Mouse (Mus musculus) embryonic facial prominence, embryonic 13.5 days (tissue): Measurements from ENCODE around the gene Bahcc1. TPM values are rescaled to one million over a fixed set of nuclear protein-coding genes. Genes with fewer than 3 reads are reported as not detected.
A peak's percentile ranks its signal among the peaks of the same experiment; 100 is the strongest.

Experiments used
- ATAC-seq: fragments of 200-750 bp; cut with Nextera tagmentation; 2 replicates; pipeline ENCODE4 v1.8.0; 2017; ENCODE audit warnings: low read depth; ENCODE audit not compliant: insufficient number of reproducible peaks, insufficient read depth, low FRiP score, low TSS enrichment
- H3K27ac ChIP-seq: fragments of 300-500 bp; sonication (generic); 2 replicates; pipeline ENCODE4 v1.5.1; 2015; ENCODE audit warnings: moderate library complexity, mild to moderate bottlenecking, inconsistent platforms
- H3K27me3 ChIP-seq: fragments of 300-500 bp; sonication (generic); 2 replicates; pipeline ENCODE4 v1.6.1; 2015; ENCODE audit warnings: mild to moderate bottlenecking, inconsistent platforms
- H3K36me3 ChIP-seq: fragments of 300-500 bp; sonication (generic); 2 replicates; pipeline ENCODE4 v1.6.1; 2015; ENCODE audit warnings: mild to moderate bottlenecking, inconsistent platforms
- H3K4me1 ChIP-seq: fragments of 300-500 bp; sonication (generic); 2 replicates; pipeline ENCODE4 v1.6.1; 2015; ENCODE audit warnings: inconsistent platforms
- H3K4me2 ChIP-seq: fragments of 300-500 bp; sonication (generic); 2 replicates; pipeline ENCODE4 v1.6.1; 2015; ENCODE audit warnings: moderate library complexity, mild to moderate bottlenecking, inconsistent platforms
- H3K4me3 ChIP-seq: fragments of 300-500 bp; sonication (generic); 2 replicates; pipeline ENCODE4 v1.5.1; 2015; ENCODE audit warnings: mild to moderate bottlenecking, inconsistent platforms
- H3K9ac ChIP-seq: fragments of 300-500 bp; sonication (generic); 2 replicates; pipeline ENCODE4 v1.6.1; 2015; ENCODE audit warnings: mild to moderate bottlenecking, inconsistent platforms
- H3K9me3 ChIP-seq: fragments of 300-500 bp; sonication (generic); 2 replicates; pipeline ENCODE4 v1.6.1; 2016; ENCODE audit warnings: inconsistent platforms
- WGBS: fragments of 180-500 bp; shearing (Covaris S2); methylation state at CpG from one replicate; pipeline ENCODE4 v1.1.7; 2015; ENCODE audit warnings: mixed read lengths; 5-methylcytosine and 5-hydroxymethylcytosine counted together
- polyA plus RNA-seq: library from polyadenylated mRNA; unstranded; fragments of >200 nt; fragmentation: Nextera tagmentation; extraction: Ambion mirVana; gene quantifications from 2 replicates; pipeline ENCODE4 v1.2.1, GENCODE M21; 2015

Bahcc1 gene
- polyA plus RNA-seq, 1 experiment from 2014 or later = 13.9 TPM

GRCm38 (mm10) chr11:120224488-120225255 is 8.1 kb upstream of the Bahcc1 start:
- H3K27me3 ChIP-seq = no peaks in the 10 kb centered on the region
- no peaks in the 10 kb centered on the region for H3K36me3 ChIP-seq
- H3K4me2 ChIP-seq = peak overlapping the region; percentile 59
- no peaks in the 10 kb centered on the region for H3K9me3 ChIP-seq
- peak overlapping the region; percentile 29 for H3K4me3 ChIP-seq
- 26% methylated on average over 11 of the region's 11 CpGs for WGBS
- peaks cover 89% of the 10 kb centered on the region for H3K4me1 ChIP-seq
- H3K27ac ChIP-seq = peak overlapping the region; percentile 69
- no peak for ATAC-seq
- peak overlapping the region; percentile 67 for H3K9ac ChIP-seq

DNA sequence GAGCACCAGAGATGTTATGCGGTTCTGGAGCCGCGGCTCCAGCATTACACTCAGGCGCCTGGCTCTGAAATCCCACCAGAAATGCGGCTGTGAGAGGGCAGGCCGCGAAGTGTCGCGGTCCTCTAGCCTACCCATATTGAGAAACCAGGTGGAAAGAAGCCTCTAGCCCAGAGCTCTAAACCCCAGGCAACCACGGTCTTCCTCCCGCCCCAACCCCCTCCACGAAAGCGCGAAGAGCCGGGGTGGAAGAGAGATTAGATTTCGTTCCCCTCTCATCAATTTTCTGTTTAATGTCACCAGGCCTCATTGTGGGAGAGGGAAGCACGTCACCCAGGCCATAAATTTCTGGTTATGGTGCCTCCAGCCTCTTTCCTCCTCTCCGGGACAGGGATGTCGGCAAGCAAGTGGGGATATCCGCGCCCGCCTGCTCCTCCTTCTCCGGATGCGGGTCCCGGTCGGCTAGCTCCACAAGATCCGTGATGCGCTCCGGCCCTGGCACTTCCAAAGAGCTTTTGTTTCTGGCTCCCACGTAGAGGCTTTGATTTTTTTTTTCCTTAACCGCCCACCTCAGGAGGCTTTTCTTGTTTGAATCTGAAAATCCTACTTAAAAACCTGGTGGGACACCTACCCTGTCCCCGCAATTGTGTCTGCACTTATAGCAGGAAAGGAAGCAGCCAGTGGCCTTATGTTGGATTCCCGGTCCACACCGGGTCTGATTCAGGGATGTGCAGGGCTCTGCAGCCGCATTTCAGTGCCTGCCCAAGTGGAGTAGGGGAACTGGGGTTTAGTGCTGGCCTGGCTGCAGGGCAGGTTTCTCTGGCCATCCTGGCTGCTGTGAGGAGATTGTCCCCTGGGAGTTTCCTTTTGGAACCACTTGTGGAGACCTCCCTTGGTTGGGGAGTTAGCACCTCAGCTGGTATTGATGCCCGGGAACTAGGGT is 7.2 kb upstream of the Bahcc1 start:
- peak overlapping the region; percentile 69; the same call in 1 of the 2 replicates for H3K27ac ChIP-seq
- H3K4me2 ChIP-seq = peak overlapping the region; percentile 59
- H3K27me3 ChIP-seq = no peaks in the 10 kb centered on the region
- no peaks in the 10 kb centered on the region for H3K9me3 ChIP-seq
- H3K36me3 ChIP-seq = no peaks in the 10 kb centered on the region
- peak overlapping the region; percentile 67 for H3K9ac ChIP-seq
- no peak for ATAC-seq
- peaks cover 87% of the 10 kb centered on the region for H3K4me1 ChIP-seq
- peak overlapping the region; percentile 29 for H3K4me3 ChIP-seq
- 9% methylated on average over 36 of the region's 36 CpGs for WGBS

DNA sequence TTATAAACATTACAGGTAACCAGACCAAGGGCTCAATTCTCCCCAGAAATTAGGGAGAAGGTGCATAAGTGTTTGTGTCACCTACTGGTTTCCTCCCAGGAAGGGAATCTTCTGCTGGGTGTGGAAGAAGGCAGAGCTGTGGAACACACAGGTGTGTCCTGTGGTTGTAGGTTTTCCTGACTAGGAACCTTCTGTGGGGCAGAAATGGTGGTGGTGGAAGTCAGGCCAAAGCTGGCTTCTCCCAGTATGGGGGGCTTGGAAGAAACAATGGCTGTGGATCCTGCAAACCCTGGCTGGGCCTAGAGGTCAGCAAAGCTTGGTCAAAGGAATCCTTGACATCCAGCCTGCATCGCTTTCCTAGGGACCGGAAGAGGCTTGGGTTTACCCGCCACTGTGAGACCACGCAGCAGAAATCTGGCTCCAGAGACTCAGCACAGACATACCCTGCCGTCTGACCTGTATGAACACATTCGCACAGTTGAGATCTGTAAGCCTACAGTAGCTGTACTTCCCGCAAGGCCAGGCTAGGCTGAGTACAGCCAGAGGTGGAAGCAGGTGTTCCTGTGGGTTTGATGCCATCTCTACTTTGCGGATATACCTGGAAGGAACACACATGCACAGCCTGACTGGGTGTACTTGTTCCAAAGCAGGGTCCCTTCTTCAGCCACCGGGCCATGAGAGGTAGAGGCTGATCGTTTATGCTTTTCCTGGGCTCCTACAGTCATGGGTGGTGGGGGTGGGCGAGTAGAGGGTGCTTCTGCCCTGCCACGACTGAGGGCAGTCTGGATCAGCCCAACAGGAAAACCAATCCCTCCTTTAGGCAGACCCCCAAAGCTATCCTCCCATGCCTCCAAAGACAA is 6.1 kb upstream of the Bahcc1 start:
- peak overlapping the region; percentile 94 for H3K27ac ChIP-seq
- H3K36me3 ChIP-seq = no peaks in the 10 kb centered on the region
- no peak for ATAC-seq
- peak overlapping the region; percentile 100; the same call in 1 of the 2 replicates for H3K9ac ChIP-seq
- no peaks in the 10 kb centered on the region for H3K27me3 ChIP-seq
- peaks cover 77% of the 10 kb centered on the region for H3K4me1 ChIP-seq
- no peaks in the 10 kb centered on the region for H3K9me3 ChIP-seq
- WGBS = 61% methylated on average over 12 of the region's 12 CpGs
- no peak overlapping the region for H3K4me3 ChIP-seq
- peak overlapping the region; percentile 99 for H3K4me2 ChIP-seq

- H3K9ac ChIP-seq = peak overlapping the region; percentile 100
- WGBS = 6% methylated on average over 8 of the region's 8 CpGs
- peak overlapping the region; percentile 17; the same call in 1 of the 2 replicates for H3K4me3 ChIP-seq
Measured at GRCm38 (mm10) chr11:120227571-120228051, 5.1 kb upstream of the Bahcc1 start.

DNA sequence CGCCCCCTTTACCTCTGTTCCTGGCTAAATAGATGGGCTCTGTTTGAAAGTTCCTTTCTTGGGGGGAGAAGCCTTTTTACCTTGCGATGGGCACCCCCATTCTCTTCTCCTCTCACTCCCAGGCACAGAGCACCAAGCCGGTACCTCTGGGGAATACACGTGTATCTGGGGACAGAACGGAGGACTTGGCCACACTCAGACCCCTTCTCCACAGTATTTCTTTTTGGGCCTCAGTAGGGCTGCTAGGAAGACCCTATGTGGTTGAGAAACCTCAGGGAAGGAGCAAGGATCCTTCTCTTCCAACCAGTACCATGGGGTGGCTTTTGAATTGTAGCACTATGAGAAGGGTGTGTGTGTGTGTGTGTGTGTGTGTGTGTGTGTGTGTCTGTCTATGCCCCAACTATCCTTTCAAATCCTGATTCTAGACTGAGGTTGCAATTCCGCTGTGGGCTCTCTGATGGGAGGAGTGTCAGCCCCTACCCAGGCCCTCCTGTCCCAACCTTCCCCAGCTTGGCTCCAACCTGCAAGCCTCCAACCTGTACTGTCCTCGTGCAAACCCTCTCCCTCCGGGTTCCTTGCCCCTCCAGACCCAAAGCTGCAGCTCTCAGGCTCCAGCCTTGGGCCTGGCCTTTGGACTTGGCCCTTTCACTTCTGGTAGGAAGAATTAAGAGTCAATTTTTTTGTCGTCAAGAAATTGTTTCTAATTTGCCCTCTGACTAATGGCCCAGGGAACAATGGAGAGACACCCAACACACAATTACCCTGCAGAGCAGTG is 4.4 kb upstream of the Bahcc1 start:
- Histone ChIP-seq H3K4me1 (peaks cover 81% of the 10 kb centered on the region), H3K4me3 (peak overlapping the region; percentile 91; the same call in 1 of the 2 replicates), H3K9ac (peak overlapping the region; percentile 100), H3K27ac (peak overlapping the region; percentile 94), H3K4me2 (peak overlapping the region; percentile 99), H3K36me3 (no peaks in the 10 kb centered on the region), H3K9me3 (no peaks in the 10 kb centered on the region), H3K27me3 (no peaks in the 10 kb centered on the region)
- no peak for ATAC-seq
- 38% methylated on average over 9 of the region's 9 CpGs for WGBS

More at GRCm38 (mm10) chr11:120227571-120228051, 5.1 kb upstream of the Bahcc1 start:
- H3K27me3 ChIP-seq = no peaks in the 10 kb centered on the region
- H3K9me3 ChIP-seq = no peaks in the 10 kb centered on the region
- peak overlapping the region; percentile 99 for H3K4me2 ChIP-seq
- peak overlapping the region; percentile 94 for H3K27ac ChIP-seq
- H3K36me3 ChIP-seq = no peaks in the 10 kb centered on the region
- ATAC-seq = no peak
- H3K4me1 ChIP-seq = peaks cover 81% of the 10 kb centered on the region

DNA sequence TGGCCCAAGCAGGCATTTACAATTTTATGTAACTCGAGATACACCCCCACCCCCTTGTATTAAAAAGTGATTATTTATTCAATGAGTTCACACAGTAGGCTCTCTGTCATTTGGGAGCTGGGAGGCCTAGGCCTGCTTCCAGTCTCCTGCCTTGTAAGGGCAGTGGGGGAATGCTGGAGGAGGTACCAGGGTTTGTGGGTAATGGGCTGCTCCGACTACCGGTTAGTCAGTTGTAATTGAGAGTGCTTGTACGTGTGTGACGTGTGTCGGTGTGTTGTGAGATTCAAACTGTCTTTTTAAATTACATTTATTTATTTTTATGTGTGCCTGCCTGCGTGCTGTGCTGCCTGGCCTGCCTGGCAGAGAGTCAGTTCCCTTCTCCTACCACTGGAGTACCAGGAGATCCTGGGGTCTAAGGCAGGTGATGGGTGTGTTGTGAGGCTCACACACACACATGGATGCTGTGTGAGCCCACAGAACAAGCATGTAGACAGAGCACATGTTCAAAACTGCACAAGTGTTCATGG is 3.8 kb upstream of the Bahcc1 start:
- no peaks in the 10 kb centered on the region for H3K9me3 ChIP-seq
- peak overlapping the region; percentile 91 for H3K4me3 ChIP-seq
- H3K27ac ChIP-seq = peak overlapping the region; percentile 94
- no peaks in the 10 kb centered on the region for H3K27me3 ChIP-seq
- peak overlapping the region; percentile 100 for H3K9ac ChIP-seq
- no peaks in the 10 kb centered on the region for H3K36me3 ChIP-seq
- 20% methylated on average over 7 of the region's 7 CpGs for WGBS
- ATAC-seq = no peak
- peak overlapping the region; percentile 99 for H3K4me2 ChIP-seq
- peaks cover 75% of the 10 kb centered on the region for H3K4me1 ChIP-seq

GRCm38 (mm10) chr11:120229861-120230751 is 2.6 kb upstream of the Bahcc1 start:
- under 1% methylated on average over 42 of the region's 42 CpGs for WGBS
- no peaks in the 10 kb centered on the region for H3K9me3 ChIP-seq
- peak overlapping the region; percentile 91 for H3K4me3 ChIP-seq
- H3K9ac ChIP-seq = peak overlapping the region; percentile 100
- no peaks in the 10 kb centered on the region for H3K36me3 ChIP-seq
- ATAC-seq = no peak
- no peaks in the 10 kb centered on the region for H3K27me3 ChIP-seq
- H3K27ac ChIP-seq = peak overlapping the region; percentile 94
- peak overlapping the region; percentile 99 for H3K4me2 ChIP-seq
- peaks cover 63% of the 10 kb centered on the region for H3K4me1 ChIP-seq

GRCm38 (mm10) chr11:120230841-120231370 is 1.8 kb upstream of the Bahcc1 start:
- Histone ChIP-seq H3K9ac (peak overlapping the region; percentile 100), H3K27me3 (no peaks in the 10 kb centered on the region), H3K27ac (peak overlapping the region; percentile 94), H3K9me3 (no peaks in the 10 kb centered on the region), H3K4me3 (peak overlapping the region; percentile 91), H3K4me1 (peaks cover 55% of the 10 kb centered on the region), H3K4me2 (peak overlapping the region; percentile 99), H3K36me3 (no peaks in the 10 kb centered on the region)
- under 1% methylated on average over 58 of the region's 58 CpGs for WGBS
- no peak for ATAC-seq

DNA sequence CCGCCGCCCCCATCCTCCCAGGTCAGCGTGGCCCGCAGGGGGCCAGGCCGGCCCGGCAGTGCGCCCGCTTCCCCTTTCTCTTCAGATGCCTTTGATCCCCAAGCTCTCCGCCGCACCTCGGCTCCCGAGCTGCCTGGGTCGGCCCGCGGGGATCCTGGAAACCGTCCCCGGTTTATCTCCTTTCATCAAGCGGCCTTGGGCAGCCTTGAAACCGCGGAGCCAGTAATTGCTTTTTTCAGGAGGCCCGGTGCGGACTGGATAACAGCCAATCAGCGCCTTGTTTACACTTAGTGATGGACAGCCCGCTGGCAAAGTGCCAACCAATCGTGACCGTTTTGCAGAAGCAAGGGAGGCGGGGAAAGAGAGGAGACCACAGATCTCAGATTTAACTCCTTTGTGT is 1.4 kb upstream of the Bahcc1 start:
- Histone ChIP-seq H3K36me3 (no peaks in the 10 kb centered on the region), H3K4me3 (peak overlapping the region; percentile 91), H3K27me3 (no peaks in the 10 kb centered on the region), H3K4me2 (peak overlapping the region; percentile 99), H3K27ac (peak overlapping the region; percentile 94), H3K4me1 (peaks cover 51% of the 10 kb centered on the region), H3K9me3 (no peaks in the 10 kb centered on the region), H3K9ac (peak overlapping the region; percentile 100)
- peak; percentile 63 for ATAC-seq
- WGBS = under 1% methylated on average over 27 of the region's 27 CpGs
